Mouse (Mus musculus) ES-E14 (cell line): ENCODE data around the gene Slc16a10.
"Not testable (repeated sequence)": the region's sequence is repeated elsewhere in the genome, so short reads cannot be mapped to it uniquely, and the experiment has no call there.

ENCODE experiments used
- CHD2 ChIP-seq: IDR thresholded peaks from 2 replicates; pipeline ENCODE4 v1.6.1; 2014; ENCODE audit warnings: mild to moderate bottlenecking, low read depth, low read length, inconsistent platforms
- MAFK ChIP-seq: IDR thresholded peaks from 2 replicates; pipeline ENCODE4 v1.6.1; 2014; ENCODE audit warnings: mild to moderate bottlenecking, low read depth, low read length, inconsistent platforms; ENCODE audit not compliant: insufficient read depth
- ZNF384 ChIP-seq: IDR thresholded peaks from 2 replicates; pipeline ENCODE4 v1.6.1; 2012; ENCODE audit warnings: low read depth, low read length, inconsistent platforms

DNA sequence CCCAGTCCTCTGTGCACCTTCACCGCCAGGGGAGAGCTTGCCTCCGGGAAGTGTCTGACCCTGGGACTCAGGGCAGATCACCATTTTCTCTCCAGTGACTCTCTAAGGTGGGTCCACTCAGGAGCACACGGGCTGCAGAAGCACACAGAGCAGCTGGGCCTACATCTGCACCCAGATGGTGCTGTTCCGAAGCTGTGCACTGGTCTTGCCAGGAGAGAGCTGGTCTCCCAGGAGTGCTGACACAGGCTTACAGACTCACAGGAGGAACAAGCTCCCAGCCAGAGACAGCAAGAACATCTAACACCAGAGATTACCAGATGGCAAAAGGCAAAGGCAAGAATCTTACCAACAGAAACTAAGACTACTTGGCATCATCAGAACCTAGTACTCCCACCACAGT lies 133.2 kb downstream of the Slc16a10 start:
- not testable (repeated sequence) for TF ChIP-seq CHD2, ZNF384, MAFK
